Mouse (Mus musculus) right cerebral cortex, adult 2 months (tissue): ENCODE results near the gene Ap5z1.

Experiments
- DNase-seq, 2 experiments: peaks; one replicate each; pipeline ENCODE4 v3.0.0; 2021 to 2022; ENCODE audit warnings: low spot score in 2 of 2

Gene Ap5z1

GRCm38 (mm10) chr5:142439911-142440432 lies 23.8 kb upstream of the Ap5z1 start:
- DNase-seq, result no peak

- DNase-seq, result peak in 1 of 2 experiments; percentile 47
These were observed 23.1 kb upstream of the Ap5z1 start for GRCm38 (mm10) chr5:142440451-142441147.

- DNase-seq, result no peak
These were observed 22.3 kb upstream of the Ap5z1 start for GRCm38 (mm10) chr5:142441332-142442044.

GRCm38 (mm10) chr5:142442045-142442440 lies 21.7 kb upstream of the Ap5z1 start:
- DNase-seq, result no peak

- DNase-seq, result no peak
These were observed 20.2 kb upstream of the Ap5z1 start for GRCm38 (mm10) chr5:142443514-142443913.

GRCm38 (mm10) chr5:142443994-142444393 lies 19.8 kb upstream of the Ap5z1 start:
- DNase-seq, result no peak

- DNase-seq, result no peak
These were observed 18.8 kb upstream of the Ap5z1 start for GRCm38 (mm10) chr5:142444791-142445531.

GRCm38 (mm10) chr5:142445709-142446108 lies 18.0 kb upstream of the Ap5z1 start:
- no peak for DNase-seq

- DNase-seq, result peak; percentile 93 to 98
These were observed 15.7 kb upstream of the Ap5z1 start for GRCm38 (mm10) chr5:142448076-142448475.

- DNase-seq, result no peak
These were observed 15.1 kb upstream of the Ap5z1 start for GRCm38 (mm10) chr5:142448623-142449022.

- no peak for DNase-seq
These were observed 12.9 kb upstream of the Ap5z1 start for GRCm38 (mm10) chr5:142450846-142451245.

GRCm38 (mm10) chr5:142451759-142452158 lies 12.0 kb upstream of the Ap5z1 start:
- DNase-seq, result no peak

- no peak for DNase-seq
These were observed 10.0 kb upstream of the Ap5z1 start for GRCm38 (mm10) chr5:142453742-142454141.

GRCm38 (mm10) chr5:142456318-142456717 lies 7.4 kb upstream of the Ap5z1 start:
- no peak for DNase-seq

GRCm38 (mm10) chr5:142457345-142457744 lies 6.4 kb upstream of the Ap5z1 start:
- DNase-seq, result peak in 1 of 2 experiments; percentile 55

- DNase-seq, result no peak
These were observed 4.8 kb upstream of the Ap5z1 start for GRCm38 (mm10) chr5:142458791-142459557.

- no peak for DNase-seq
These were observed 3.9 kb upstream of the Ap5z1 start for GRCm38 (mm10) chr5:142459834-142460233.

GRCm38 (mm10) chr5:142461942-142462640 lies 1.7 kb upstream of the Ap5z1 start:
- no peak for DNase-seq

- DNase-seq, result no peak
These were observed 1.1 kb upstream of the Ap5z1 start for GRCm38 (mm10) chr5:142462641-142462948.

- no peak for DNase-seq
These were observed 733 bp upstream of the Ap5z1 start for GRCm38 (mm10) chr5:142463011-142463410.

- no peak for DNase-seq
These were observed 4.6 kb downstream of the Ap5z1 start for GRCm38 (mm10) chr5:142468375-142468774.
